Mouse (Mus musculus) C2C12 (cell line): ENCODE measurements around the gene Rhbdd2. TPM values are rescaled to one million over a fixed set of nuclear protein-coding genes. Genes with fewer than 3 reads are reported as not detected.

Experiments used
- H3K27me3 ChIP-seq: one replicate; pipeline ENCODE4 v1.6.1; 2011; ENCODE audit not compliant: control insufficient read depth, insufficient read depth, insufficient read length
- H3K36me3 ChIP-seq: one replicate; pipeline ENCODE4 v1.6.1; 2011; ENCODE audit not compliant: control insufficient read depth, insufficient read depth
- H3K4me3 ChIP-seq: one replicate; pipeline ENCODE4 v1.5.1; 2011; ENCODE audit warnings: mild to moderate bottlenecking, control low read depth; ENCODE audit not compliant: poor library complexity, insufficient read depth, severe bottlenecking
- H3K79me2 ChIP-seq: one replicate; pipeline ENCODE4 v1.6.1; 2011; ENCODE audit not compliant: control insufficient read depth, insufficient read depth
- H3K79me3 ChIP-seq: one replicate; pipeline ENCODE4 v1.6.1; 2011; ENCODE audit warnings: low read depth, control low read depth
- H3ac ChIP-seq: one replicate; pipeline ENCODE3; 2011; ENCODE audit warnings: low read depth; ENCODE audit not compliant: control insufficient read depth, insufficient read length
- CEBPB ChIP-seq: IDR thresholded peaks from one replicate; pipeline ENCODE4 v1.6.1; 2011; ENCODE audit warnings: low read depth, mild to moderate bottlenecking, control low read depth, moderate library complexity
- CTCF ChIP-seq: IDR thresholded peaks from one replicate; pipeline ENCODE4 v1.5.1; 2011; ENCODE audit not compliant: control insufficient read depth, insufficient read depth, insufficient read length
- FOSL1 ChIP-seq: IDR thresholded peaks from one replicate; pipeline ENCODE4 v1.8.0; 2011; ENCODE audit warnings: mild to moderate bottlenecking, low read length; ENCODE audit not compliant: poor library complexity, insufficient read depth, severe bottlenecking
- MAX ChIP-seq: IDR thresholded peaks from one replicate; pipeline ENCODE4 v1.6.1; 2011; ENCODE audit warnings: mild to moderate bottlenecking, control low read depth
- MYOD1 ChIP-seq: IDR thresholded peaks from one replicate; pipeline ENCODE4 v1.6.1; 2011; ENCODE audit warnings: low read depth; ENCODE audit not compliant: control insufficient read depth, insufficient read length
- MYOG ChIP-seq: IDR thresholded peaks from one replicate; pipeline ENCODE4 v1.6.1; 2011; ENCODE audit not compliant: control insufficient read depth, insufficient read length; ENCODE audit errors: extremely low read depth
- USF1 ChIP-seq: IDR thresholded peaks from one replicate; pipeline ENCODE4 v1.6.1; 2011; ENCODE audit warnings: low read depth, mild to moderate bottlenecking, control low read depth, moderate library complexity
- polyA plus RNA-seq: library from polyadenylated mRNA; unstranded; fragments of >200 nt; fragmentation: generic; extraction: Trizol; gene quantifications from one replicate; pipeline ENCODE4 v1.2.1, GENCODE M21; 2012; ENCODE audit warnings: missing spikeins

Rhbdd2 gene
- polyA plus RNA-seq, 1 experiment: 16.7 TPM

GRCm38 (mm10) chr5:135648461-135649308 lies 16.3 kb downstream of the Rhbdd2 start:
- no peak overlapping the region for H3K4me3 ChIP-seq
- TF ChIP-seq MYOD1: no peak
- TF ChIP-seq FOSL1: no peak
- TF ChIP-seq USF1: no peak
- TF ChIP-seq CEBPB: no peak
- no peak for TF ChIP-seq CTCF
- TF ChIP-seq MYOG: no peak
- TF ChIP-seq MAX: no peak
- H3ac ChIP-seq: no peak overlapping the region
- H3K79me2 ChIP-seq: no peaks in the 10 kb centered on the region
- H3K27me3 ChIP-seq: no peaks in the 10 kb centered on the region
- no peaks in the 10 kb centered on the region for H3K36me3 ChIP-seq
- H3K79me3 ChIP-seq: no peaks in the 10 kb centered on the region

DNA sequence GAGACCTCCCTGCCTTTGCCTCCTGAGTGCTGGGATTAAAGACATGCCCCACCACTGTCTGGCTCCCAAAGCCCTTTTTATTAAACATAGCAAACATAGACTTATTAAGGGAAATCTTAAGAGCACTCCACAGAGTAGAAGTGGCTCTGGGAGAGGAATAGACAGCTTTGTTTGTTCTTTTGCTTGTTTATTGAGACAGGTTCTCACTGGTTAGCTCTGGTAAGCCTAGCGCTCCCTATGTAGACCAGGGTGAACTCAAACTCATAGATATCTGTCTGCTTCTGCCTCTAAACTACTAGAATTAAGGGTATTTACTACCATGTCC lies 16.9 kb downstream of the Rhbdd2 start:
- Histone ChIP-seq H3K79me2 (no peaks in the 10 kb centered on the region), H3ac (no peak overlapping the region), H3K4me3 (no peak overlapping the region), H3K79me3 (no peaks in the 10 kb centered on the region), H3K36me3 (no peaks in the 10 kb centered on the region), H3K27me3 (no peaks in the 10 kb centered on the region)
- TF ChIP-seq MAX (no peak), MYOG (no peak), MYOD1 (no peak), CTCF (no peak), CEBPB (no peak), USF1 (no peak), FOSL1 (no peak)

DNA sequence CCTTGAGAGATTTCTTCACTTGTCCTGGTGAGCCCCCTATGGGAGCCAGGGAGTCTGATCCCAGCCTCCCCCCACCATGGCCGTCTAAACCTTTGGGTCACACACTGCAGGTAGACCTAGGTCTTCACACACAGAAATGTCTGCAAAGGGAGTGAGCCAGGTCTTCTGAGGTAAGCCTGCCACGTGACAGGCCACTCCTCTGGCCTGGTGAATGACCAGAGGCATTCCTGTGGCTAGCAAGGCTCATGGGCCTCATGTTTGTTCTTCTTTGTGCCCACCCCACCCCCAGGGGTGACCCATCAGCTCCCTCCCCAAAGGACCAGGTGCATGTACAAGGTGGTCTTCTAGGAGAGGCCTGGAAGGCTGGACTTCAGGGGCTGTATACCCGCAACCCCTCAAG lies 19.1 kb downstream of the Rhbdd2 start:
- Histone ChIP-seq H3K79me3 (no peaks in the 10 kb centered on the region), H3ac (no peak overlapping the region), H3K4me3 (no peak overlapping the region), H3K79me2 (no peaks in the 10 kb centered on the region), H3K36me3 (no peaks in the 10 kb centered on the region), H3K27me3 (no peaks in the 10 kb centered on the region)
- TF ChIP-seq USF1 (no peak), FOSL1 (no peak), MAX (no peak), CTCF (no peak), MYOG (no peak), CEBPB (no peak), MYOD1 (no peak)

DNA sequence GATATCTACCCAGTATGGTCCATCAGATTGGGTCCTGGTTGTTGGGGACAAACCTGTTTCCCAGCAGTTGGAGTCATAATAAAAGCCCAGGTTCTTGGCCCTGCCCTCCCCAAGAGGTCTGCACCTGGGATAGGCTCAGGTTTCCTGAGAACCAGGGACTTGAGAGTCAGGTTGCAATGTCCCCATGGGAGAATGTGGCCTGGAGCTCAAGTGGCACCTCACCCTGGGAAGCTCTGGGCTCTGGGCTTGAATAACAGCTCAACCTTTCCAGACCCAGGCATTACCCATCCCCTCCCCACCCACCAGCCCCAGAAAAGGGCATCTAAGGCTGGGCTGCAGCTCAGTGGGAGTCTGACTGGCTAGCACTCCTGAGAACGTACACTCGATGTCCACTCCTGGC lies 20.8 kb downstream of the Rhbdd2 start:
- H3K79me3 ChIP-seq: no peaks in the 10 kb centered on the region
- H3K27me3 ChIP-seq: no peaks in the 10 kb centered on the region
- H3K79me2 ChIP-seq: no peaks in the 10 kb centered on the region
- TF ChIP-seq USF1 (no peak), MAX (no peak), CEBPB (no peak), CTCF (no peak), MYOG (no peak), FOSL1 (no peak), MYOD1 (no peak)
- H3K4me3 ChIP-seq: no peak overlapping the region
- H3ac ChIP-seq: no peak overlapping the region
- no peaks in the 10 kb centered on the region for H3K36me3 ChIP-seq

DNA sequence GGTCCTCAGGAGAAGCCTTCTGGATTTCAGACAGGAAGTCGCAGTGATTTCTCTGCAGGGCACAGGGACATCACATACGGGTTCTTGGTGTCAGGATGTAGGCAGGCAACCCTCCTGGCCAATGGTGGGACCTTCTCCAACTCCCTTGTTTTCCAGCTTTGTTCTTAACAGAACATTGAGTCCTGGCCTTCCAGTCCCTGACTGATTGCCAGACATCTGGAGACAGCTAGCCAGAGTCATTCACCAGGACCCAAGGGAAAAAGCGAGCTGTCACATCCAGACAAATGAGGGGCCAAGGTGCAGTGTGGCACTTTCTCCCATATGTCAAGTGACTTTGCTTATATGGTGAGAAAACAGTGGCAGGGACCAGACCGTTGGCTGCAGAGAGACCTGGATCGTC lies 23.6 kb downstream of the Rhbdd2 start:
- no peaks in the 10 kb centered on the region for H3K79me2 ChIP-seq
- no peak overlapping the region for H3ac ChIP-seq
- H3K27me3 ChIP-seq: no peaks in the 10 kb centered on the region
- no peaks in the 10 kb centered on the region for H3K36me3 ChIP-seq
- H3K79me3 ChIP-seq: no peaks in the 10 kb centered on the region
- no peak for TF ChIP-seq CEBPB
- TF ChIP-seq MYOG: no peak
- no peak for TF ChIP-seq MAX
- no peak for TF ChIP-seq FOSL1
- H3K4me3 ChIP-seq: no peak overlapping the region

DNA sequence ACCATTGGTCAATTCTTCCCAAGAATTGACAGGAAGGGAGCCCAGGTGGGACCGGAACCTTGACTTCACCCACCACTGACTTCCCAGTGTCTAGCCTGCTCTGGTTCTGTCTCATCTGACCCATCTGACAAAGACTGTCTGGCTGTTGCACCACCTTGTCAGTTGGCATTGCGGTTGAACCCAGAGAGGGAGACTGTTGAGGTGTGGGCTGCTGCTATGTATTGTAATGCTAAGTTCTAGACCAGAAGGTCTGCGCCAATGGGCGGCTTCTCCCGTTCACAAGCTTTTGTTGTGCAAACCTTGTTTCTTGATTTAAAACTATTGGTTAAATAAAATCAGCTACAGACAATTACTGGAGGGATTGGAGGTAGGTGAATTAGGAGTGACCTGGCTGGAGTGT lies 24.7 kb downstream of the Rhbdd2 start:
- Histone ChIP-seq H3K27me3 (no peaks in the 10 kb centered on the region), H3ac (no peak overlapping the region), H3K79me3 (no peaks in the 10 kb centered on the region), H3K79me2 (no peaks in the 10 kb centered on the region), H3K36me3 (no peaks in the 10 kb centered on the region), H3K4me3 (no peak overlapping the region)
- TF ChIP-seq FOSL1: no peak
- TF ChIP-seq USF1: no peak
- no peak for TF ChIP-seq MYOG
